Mouse (Mus musculus) large intestine, adult 2 months (tissue): ENCODE data around the gene Gbp7. TPM values are rescaled to one million over a fixed set of nuclear protein-coding genes. Genes with fewer than 3 reads are reported as not detected.
"Not testable (repeated sequence)": the region's sequence is repeated elsewhere in the genome, so short reads cannot be mapped to it uniquely, and the experiment has no call there.

Source experiments
- DNase-seq: peaks from one replicate; pipeline ENCODE4 v3.0.0-alpha.2; 2012; ENCODE audit warnings: low read depth, low spot score
- WGBS: fragments of 180-500 bp; shearing (Covaris S2); methylation state at CpG from one replicate; pipeline ENCODE4 v1.1.7; 2018; 5-methylcytosine and 5-hydroxymethylcytosine counted together
- polyA plus RNA-seq: library from polyadenylated mRNA; depleted of rRNA; stranded (reverse); fragments of >200 nt; gene quantifications from 2 replicates; pipeline ENCODE4 v1.2.3, GENCODE M21; 2012; rRNA removed

The Gbp7 gene
- polyA plus RNA-seq, 1 experiment: 1.3 TPM

DNA sequence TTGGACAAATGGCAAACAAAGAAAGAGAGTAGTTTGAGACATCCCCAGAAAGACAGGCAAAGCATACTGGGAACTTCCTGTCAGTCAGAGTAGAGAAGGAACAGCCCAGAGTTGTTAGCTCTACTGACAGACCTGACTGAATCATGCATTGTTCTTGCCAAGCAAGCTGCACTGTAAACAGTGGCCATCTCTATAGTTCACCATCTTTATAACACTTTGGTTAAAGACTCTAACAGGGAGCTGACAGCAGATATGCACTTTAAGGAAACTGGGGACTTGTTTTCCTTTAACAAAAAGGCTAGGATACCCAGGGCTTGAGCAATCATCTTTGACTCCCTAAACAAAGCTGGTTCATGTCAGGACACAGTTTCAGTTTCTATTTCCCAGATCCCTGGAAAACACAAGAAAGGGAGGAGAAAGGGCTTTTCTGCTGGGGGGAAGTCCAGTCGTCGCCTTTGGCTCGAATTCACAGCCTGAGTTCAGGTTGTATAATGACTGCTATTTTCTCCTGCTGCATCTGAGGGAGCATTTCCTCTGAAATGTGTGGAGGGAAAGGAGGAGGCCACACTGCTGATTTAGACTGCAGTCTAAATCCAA, 29.6 kb downstream of the Gbp7 start, which contains the start of gene Gbp3:
Gbp3 (plus strand) TSS at position 395 of the 597 bp plus-strand sequence.
- peak; percentile 22 for DNase-seq
- WGBS: 0% methylated on average over 3 of the region's 3 CpGs

DNA sequence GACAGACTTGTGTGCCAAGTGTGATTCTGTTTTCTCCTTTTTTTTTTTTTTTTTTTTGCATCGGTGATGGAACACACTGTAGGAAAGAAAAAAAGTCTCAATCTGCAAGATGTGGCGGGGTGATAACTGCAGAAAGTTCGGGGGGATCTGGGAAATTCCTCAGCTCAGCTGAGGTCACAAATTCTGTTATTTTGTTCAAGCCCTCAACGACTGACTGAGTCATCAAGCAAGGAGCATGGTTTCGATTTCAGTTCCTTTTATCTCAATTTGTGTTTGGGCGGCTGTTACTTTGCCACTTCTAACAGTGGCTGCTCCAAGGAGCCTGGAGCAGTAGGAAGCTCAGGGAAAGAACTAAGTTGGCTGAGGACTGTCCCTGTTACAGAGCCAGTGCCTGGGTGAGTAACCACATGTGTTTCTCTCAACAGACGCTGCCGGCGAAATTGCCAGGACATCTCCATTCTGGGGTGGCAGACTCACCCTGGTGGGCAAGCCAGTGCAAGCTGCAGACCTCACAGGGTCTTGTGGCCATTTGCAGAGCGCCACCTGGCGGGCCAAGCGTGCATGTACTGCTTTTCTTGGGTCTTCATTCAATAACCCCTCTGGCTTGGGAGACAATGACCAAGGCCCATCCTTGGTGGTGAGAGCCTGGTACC, 30.3 kb downstream of the Gbp7 start:
- peak; percentile 33 for DNase-seq
- WGBS: 3% methylated on average over 12 of the region's 12 CpGs

DNA sequence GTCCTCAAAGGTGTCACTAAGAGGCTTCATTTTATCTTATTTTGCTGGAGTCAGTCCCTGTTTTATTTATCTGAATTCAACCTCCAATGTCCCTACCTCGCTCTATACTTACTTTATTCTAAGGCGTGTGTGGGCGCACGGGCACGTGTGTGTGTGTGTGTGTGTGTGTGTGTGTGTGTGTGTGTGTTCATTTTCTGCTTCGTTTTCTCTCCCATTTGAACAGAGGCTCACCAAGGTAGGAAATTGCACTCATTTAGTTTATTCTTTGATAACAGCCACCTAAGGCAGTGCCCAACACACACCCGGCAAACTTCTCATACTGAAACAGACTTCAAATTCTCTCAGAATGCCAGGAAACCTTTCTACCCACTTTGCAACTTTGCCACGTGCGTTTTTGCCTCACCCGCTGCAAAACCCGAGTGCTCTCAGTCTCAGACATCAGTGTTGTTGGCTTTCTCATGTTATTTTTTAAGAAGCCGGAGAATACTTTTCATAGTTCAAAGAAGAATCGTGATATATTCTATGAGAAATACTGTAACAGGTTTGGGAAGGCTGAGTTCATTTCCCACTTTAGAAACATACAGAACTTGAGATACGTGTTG, 31.0 kb downstream of the Gbp7 start:
- 73% methylated on average over 14 of the region's 14 CpGs for WGBS
- DNase-seq: no peak

DNA sequence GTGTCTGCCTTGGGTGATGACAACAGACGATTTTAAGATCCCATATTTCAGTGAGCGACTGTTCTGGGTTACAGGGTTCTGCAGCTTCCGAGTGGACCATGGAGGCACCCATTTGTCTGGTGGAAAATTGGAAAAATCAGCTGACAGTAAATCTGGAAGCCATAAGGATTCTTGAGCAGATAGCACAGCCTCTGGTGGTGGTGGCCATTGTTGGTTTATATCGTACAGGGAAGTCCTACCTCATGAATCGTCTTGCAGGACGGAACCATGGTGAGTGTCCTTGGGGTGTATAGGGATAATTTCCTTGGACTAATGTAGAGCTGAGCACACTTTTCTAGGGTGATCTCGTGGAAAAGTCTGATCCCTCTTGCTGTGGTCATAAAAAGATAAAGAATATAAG, 31.5 kb downstream of the Gbp7 start:
- 78% methylated on average over 7 of the region's 7 CpGs for WGBS
- no peak for DNase-seq

DNA sequence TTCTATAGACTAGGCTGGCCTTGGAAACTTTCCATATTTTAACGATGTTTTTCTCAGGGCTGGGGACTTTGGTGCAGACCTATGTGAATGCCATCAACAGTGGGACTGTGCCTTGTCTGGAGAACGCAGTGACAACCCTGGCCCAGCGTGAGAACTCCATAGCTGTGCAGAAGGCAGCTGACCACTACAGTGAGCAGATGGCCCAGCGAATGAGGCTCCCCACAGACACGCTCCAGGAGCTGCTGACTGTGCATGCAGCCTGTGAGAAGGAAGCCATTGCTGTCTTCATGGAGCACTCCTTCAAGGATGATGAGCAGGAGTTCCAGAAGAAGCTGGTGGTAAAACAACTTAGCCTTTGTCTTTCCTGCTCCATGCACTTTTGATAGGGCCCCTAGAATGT, 37.3 kb downstream of the Gbp7 start:
- not testable (repeated sequence) for DNase-seq
- WGBS: 77% methylated on average over 5 of the region's 5 CpGs

DNA sequence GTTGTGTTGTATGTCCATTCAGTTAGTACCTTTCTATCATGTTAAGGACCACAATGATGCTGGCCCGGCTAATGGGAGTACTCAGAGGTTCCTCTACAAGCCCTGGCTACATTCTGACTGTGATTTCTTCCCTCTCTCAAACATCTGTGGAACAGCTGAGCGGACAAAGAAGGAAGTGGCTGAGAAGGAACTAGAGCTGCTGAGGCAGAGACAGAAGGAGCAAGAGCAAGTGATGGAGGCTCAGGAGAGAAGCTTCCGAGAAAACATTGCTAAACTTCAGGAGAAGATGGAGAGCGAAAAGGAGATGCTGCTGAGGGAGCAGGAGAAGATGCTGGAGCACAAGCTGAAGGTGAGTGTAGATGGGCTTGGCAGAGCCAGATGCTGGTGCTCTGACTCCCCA, 40.6 kb downstream of the Gbp7 start:
- no peak for DNase-seq
- 85% methylated on average over 4 of the region's 4 CpGs for WGBS

DNA sequence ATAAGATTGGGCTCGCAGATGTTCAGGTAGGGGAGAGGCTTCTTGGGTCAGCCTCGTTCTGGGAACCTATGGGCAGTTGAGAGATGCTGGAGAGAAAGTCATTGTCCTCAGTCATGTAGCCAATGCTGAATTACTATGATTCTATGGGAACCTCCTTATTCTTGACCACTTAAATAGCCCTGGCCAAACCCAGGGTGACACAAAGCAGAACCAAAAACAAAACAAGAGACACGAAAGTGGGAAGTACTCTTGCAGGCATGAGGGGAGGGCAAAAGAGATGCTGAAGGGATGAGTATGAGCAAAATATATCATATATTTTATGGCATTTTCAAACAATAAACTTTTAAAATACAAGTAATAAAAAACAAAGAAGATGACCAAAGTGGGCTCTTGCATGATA, 47.0 kb downstream of the Gbp7 start:
- WGBS: 73% methylated on average over 3 of the region's 3 CpGs
- DNase-seq: no peak

DNA sequence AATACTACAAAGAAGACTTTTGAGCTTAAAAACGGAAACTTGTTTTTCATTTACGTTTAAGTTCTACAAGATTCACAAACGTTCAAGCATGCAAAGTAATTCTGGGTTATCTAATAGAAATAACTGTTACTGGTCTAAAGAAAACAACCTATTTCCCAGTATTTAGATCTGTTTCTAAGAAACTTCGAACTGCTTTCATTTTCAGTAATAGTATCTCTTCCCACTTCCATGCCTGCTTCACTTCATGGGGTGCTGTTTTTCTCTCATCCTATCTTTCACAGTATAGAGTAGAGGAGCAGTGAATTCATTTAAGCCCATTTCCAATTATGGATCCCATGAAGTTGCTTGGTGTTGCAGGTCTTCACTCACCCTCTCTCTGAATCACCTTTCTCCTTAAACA, 48.2 kb downstream of the Gbp7 start:
- WGBS: 78% methylated on average over 4 of the region's 4 CpGs
- DNase-seq: no peak

DNA sequence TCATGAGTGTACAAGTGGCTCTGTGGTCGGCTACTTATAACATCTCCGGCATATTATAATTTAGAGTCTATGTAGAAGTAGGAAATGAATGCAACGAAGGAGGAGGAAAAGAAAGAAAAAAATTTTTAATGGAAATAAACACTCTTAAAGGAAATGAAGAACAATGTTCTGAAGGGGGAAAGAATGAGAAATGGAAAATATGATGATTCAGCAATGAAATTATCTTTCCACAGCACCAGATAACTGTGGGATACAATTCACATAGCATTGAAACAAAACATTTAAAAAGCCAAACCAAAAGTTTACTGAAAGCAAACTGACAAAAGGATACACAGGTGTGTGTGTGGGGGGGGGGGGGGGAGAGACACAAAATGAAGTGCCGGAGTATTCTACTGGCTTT, 52.9 kb downstream of the Gbp7 start:
- WGBS: 86% methylated on average over 4 of the region's 4 CpGs
- DNase-seq: no peak

DNA sequence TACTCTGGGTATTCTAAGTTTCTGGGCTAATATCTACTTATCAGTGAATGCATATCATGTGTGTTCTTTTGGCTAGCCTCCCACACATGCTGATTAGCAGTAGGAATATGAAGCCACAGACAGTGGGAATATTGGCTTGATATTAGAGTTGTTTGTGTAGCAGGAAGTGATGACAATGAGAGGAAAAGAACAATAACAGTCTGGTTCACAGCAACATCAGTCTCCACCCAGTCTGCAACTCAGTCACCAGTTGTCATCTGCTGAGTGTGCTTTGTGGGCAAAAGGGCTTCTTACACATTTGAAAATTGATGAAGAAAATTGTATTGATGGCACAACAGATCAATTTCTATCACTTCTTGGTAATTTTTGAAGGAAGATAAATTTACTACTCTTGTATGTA, 57.2 kb downstream of the Gbp7 start:
- no peak for DNase-seq

DNA sequence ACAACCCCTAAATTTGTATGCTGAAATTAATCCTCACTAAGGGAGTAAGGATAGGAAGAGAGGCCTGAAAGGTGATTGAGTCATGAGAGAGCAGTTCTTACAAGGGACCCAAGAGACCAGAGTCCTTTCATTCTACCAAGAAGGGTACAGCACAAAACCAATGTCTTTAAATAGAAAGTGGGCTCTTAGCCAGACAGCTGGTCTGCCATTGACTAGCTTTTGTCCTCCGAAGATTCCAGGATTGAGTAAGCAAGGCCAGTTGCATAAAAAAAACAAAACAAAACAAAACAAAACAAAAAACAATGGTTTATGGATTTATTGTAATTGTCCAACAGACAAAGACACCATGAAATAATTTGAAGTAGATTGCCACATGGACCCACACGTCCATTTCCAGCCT, 58.7 kb downstream of the Gbp7 start:
- 51% methylated on average over 2 of the region's 2 CpGs for WGBS
- DNase-seq: no peak

DNA sequence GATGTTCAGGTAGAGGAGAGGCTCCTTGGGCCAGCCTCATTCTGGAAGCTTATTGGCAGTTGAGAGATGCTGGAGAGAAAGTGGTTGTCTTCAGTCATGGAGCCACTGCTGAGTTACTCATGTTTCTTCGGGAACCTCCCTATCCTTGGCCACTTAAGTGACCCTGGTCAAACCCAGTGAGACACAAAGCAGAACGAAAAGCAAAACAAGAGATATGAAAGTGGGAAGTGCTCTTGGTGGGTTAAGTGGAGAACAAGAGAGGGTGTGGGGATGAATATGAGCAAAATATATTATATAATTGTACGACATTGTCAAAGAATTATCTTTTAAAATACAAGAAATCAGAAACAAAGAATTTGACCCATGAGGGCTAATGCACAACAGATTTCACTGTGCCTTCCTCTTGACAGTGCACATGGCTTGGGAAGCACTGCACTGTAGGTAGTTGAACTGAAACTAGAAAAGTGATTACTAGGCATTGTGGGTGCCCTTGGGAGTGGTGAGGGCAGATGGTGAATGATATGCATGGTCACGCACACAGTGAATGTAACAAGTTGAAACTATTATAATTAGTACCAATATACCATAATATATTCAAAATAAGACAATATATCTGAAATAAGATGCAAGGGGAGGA, 60.4 kb downstream of the Gbp7 start:
- 78% methylated on average over 4 of the region's 4 CpGs for WGBS
- DNase-seq: no peak

DNA sequence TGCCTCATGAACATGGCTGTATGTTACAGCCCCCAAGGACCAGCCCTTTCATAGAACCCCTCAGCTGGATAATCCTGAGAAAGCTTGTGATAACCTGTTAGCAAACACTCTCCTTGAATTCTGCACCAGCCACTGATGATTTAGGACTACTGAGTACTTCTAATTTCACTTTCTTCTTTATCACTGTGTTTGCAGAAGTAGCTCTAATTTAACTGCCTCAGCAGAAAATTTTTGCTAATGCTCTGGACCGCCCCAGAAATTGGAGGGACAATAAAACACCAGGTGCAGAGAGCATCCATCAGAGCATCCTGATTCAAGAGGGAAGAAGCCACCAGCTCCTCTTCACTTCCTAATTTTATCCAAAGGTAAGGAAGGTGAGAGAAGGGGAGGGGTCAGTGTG, 64.4 kb downstream of the Gbp7 start, which contains the start of gene Gbp2b:
Gbp2b (plus strand) TSS at position 301 of the 400 bp plus-strand sequence.
- DNase-seq: no peak
- WGBS: 51% methylated on average over 1 of the region's 1 CpGs

DNA sequence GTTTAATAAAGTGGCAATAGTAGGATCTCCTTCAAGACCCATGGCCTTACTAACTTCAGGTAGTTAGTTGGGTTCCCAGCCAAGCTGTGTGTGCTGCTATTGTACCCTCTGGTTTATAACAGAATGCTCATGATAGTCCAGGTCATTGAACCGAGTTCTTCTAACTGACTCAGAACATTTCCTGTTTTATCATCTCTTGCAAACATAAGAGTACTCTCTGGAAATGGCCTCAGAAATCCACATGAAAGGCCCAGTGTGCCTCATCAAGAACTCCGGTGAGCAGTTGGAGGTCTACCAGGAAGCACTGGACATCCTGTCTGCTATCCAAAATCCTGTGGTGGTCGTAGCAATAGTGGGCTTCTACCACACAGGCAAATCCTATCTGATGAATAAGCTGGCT, 67.8 kb downstream of the Gbp7 start:
- no peak for DNase-seq
- 60% methylated on average over 3 of the region's 3 CpGs for WGBS

Other genes starting within 250 kb of the Gbp7 start
- gene Pdlim5, start 134.6 kb upstream of the Gbp7 start, polyA plus RNA-seq: 30.8 and 74.7 TPM in 2 replicates
- 1.8 and 3.1 TPM in 2 replicates for gene Gbp5, start 36.4 kb upstream of the Gbp7 start, polyA plus RNA-seq
- gene Gbp3, start 29.7 kb downstream of the Gbp7 start, polyA plus RNA-seq: 13.8 and 23.7 TPM in 2 replicates
- gene Gbp2b, start 64.5 kb downstream of the Gbp7 start, polyA plus RNA-seq: 2.7 and 3.9 TPM in 2 replicates
- 19.6 and 19.8 TPM in 2 replicates for gene Gbp2, start 90.3 kb downstream of the Gbp7 start, polyA plus RNA-seq
- 2.0 and 2.2 TPM in 2 replicates for gene Kyat3, start 170.7 kb downstream of the Gbp7 start, polyA plus RNA-seq
- gene Gtf2b, start 234.7 kb downstream of the Gbp7 start, polyA plus RNA-seq: 32.7 and 43.3 TPM in 2 replicates